Mouse (Mus musculus) testis, postnatal 14 days (tissue): ENCODE measurements around the gene Il13.

Source experiments
- DNase-seq: peaks from one replicate; pipeline ENCODE4 v3.0.0; 2021; ENCODE audit warnings: low spot score

Il13 gene

GRCm38 (mm10) chr11:53584849-53585248 is 49.7 kb downstream of the Il13 start:
- DNase-seq: no peak

GRCm38 (mm10) chr11:53583151-53583550 is 51.4 kb downstream of the Il13 start:
- DNase-seq: no peak
